Mouse (Mus musculus): ENCODE data around the gene Brox.
"Not testable (repeated sequence)": the region's sequence is repeated elsewhere in the genome, so short reads cannot be mapped to it uniquely, and the experiment has no call there.

Gene Brox

DNA sequence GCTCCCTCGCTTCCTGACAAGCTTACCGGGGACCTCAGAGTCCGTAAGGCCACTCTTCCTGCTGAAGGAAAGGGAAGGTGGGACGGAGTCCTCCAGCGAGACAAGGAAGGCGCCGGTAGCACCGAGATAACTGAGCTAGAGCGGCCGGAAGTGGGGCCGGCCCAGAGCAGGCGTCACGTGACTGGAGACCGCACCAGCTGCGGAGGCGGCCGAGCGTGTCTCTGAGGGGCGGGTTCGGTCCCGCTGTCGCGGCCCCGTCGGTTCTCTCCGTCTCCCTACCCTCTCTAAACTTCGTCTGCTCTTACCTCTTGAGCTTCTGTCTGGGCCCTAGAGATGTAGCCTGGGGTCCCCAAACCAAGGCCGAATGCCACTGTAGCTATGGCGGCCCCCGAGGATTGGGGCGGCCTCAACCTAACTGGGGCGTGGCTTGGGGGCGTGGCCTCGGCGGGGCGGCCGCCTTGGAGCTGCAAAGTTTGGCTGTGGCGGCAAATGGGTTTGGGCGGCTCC, at the start of gene Brox:
Gene Brox, minus strand, starts transcription at position 393 of the 507 bp plus-strand sequence.
- peak; percentile 94 for DNase-seq (ENCODE audit: low read depth, low spot score)

DNA sequence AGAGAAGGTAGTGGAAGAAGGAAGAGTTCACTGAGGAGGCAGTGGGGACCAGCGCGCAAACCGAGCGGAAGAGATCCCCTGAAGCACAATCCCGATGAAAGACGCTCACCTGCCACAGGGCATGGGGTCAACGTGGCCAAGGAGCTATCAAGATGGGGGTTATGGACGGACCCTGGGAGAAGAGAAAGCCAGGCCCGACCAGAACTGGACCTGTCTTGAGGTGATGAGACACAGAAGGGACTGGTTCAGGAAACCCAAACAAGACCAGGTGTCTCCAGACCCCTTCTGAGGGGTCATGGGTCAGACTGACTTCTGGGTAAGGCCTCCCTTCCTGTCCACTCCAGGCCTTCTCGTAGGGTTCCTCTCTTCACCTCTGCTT, 48.7 kb upstream of the Brox start:
- no peak for DNase-seq (ENCODE audit: low read depth, low spot score)

DNA sequence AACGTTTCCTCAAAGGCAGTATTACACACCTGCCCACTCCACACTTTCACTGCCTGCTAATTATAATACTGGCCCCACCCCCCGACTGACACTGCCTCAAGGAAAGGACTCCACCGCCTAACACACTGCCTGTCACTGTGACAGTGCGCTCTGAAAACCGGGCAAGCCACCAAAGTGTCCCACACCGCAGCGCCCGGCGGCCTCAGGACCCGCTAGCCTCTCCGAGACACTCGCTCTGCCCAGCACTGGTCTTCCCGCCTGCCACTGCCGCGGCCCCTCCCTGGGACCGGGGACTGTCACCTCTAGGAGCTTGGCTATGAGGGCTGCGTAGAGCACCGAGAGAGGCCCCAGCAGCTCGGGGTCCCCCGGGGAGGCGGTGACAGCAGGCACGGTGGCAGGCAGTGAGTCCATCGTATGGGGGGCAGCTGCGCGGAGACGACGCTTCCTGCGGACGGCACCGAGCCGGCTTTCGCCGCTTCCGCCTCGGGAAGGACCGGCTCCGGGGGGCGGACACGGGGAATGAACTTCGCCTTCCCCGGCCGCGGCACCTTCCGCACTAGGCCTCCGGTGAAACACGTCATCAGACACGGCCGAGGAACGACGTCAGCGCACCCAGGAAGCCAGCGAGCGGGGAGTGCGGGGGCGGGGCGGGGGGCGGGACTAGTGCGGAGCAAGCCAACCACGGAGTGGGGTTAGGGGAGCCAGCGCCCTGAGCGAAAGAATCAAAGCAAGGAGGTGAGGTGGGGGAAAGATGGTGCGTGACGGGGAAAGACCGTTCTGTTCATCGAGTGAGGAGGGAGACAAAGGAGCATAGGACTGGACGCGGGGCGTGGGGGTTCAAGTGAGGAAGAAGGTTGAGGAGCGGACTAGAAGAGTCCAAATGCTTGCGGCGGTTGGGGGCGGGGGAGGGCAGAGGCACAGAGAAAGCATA, 48.1 kb upstream of the Brox start:
- DNase-seq (ENCODE audit: low read depth, low spot score), result peak; percentile 96

DNA sequence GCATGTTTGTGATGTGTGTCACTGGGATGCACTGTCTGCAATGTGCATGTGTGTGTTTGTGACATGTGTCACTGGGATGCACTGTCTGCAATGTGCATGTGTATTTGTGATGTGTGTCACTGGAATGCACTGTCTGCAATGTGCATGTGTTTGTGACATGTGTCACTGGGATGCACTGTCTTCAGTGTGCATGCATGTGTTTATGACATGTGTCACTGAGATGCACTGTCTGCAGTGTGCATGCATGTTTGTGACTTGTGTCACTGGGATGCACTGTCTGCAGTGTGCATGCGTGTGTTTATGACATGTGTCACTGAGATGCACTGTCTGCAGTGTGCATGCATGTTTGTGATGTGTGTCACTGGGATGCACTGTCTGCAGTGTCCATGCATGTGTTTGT, 45.8 kb upstream of the Brox start:
- not testable (repeated sequence) for DNase-seq (ENCODE audit: low read depth, low spot score)

DNA sequence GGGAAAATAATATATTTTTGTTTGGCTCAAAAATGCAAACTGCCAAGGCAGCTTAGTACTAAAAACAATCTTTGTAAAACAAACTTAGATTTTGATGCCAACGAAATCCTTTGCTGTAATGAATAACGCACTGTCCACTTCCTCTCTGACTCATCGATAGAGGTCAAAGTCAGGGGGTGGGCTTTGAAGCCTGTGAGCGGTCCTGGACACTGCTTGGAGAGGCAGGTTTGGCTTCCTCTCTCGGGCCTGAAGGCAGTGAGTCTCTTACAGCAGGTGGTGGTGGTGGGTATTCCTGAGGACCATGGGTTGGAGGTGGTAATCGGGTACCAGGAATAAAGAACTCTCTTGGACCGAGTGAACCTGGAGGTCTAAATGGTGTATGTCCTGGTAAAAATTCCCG, 30.1 kb upstream of the Brox start:
- DNase-seq (ENCODE audit: low read depth, low spot score), result no peak

DNA sequence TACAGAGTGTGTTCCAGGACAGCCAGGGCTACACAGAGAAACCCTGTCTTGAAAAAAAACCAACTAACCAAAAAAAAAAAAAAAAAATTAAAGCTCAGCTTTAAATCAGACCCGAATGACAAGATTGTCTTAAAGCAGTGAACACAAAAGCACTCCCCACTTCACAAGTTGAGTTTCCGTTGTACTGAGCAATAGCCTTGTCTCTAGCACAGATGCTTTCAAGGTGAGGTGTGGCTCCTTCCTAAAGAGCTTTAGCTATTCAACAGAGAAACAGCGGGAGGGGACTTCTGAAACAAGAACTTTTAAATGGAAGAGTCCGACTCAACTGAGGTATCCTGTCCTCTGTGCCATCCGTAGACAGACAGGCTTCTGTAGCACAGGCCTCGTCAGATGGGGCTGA, 27.4 kb upstream of the Brox start:
- DNase-seq (ENCODE audit: low read depth, low spot score), result no peak

DNA sequence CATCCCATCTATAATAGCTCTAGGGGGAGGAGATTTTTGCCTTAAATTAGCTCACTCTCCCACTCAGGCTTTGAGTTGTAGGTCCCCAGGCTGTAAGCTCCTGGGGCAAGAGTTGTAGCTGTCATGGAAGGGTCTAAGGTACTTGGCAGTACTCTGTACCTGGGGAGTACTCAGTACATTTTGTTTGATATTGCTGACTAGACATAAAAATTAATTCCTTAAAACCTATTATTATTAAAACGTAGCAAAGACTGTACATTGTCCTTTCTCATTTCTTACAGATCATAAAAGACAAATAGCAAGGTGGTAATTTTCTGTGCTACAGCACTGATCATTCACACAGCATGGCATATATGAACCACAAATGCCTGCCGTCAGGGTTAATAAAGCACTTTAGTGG, 26.9 kb upstream of the Brox start:
- DNase-seq (ENCODE audit: low read depth, low spot score), result no peak

DNA sequence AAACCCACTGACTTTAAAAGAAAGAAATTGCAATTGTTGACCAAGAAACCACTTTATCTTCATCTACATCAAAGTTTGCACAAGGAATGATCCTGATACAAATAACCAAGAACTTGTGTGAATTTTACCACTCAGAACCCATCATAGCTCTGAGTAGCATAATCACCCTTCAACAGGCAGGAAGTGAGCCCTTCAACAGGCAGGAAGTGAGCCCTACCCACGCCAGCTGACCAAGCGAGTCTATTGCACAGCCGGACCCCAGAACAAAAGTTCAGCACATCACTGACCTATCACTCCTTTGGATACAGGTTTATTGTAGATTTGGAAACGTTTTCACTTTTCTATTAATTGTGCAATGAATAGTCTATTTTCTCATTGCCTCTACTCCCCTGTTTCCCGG, 25.4 kb upstream of the Brox start:
- not testable (repeated sequence) for DNase-seq (ENCODE audit: low read depth, low spot score)

DNA sequence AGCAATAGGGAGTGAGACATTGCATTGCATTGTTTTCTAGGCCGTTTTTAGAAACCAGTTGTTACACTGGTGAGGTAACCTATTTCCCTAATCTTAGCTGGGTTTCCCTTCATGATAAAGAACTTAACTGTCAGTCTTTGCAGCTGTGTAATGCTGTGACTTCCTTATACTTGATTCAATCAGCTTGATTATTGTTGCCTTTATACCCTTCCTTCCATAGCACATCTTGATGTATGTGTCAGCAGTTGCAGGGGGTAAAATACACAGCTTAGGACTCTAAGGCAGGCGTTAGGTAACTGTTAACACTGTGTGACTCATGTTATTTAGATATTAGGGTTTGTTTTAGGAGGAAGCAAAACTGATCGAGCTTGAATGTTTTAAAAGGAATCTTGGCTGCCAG, 23.6 kb upstream of the Brox start:
- DNase-seq (ENCODE audit: low read depth, low spot score), result no peak

DNA sequence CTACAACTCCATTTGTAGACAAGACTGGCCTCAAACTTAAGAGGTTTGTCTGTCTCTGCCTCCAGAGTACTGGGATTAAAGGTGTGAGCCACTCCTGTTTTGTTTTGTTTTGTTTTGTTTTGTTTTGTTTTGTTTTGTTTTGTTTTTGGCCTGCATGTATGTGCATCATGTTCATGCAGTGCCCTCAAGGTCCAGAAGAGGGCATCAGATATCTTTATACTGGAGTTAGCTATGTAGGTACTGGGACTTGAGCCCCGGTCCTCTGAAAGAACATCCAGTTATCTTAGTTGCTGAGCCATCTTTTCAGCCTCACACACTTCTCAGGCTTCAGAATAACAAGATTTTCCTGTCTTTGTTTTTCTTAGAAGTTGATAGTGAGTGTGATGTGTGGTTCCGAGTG, 18.7 kb upstream of the Brox start:
- DNase-seq (ENCODE audit: low read depth, low spot score), result peak; percentile 24

DNA sequence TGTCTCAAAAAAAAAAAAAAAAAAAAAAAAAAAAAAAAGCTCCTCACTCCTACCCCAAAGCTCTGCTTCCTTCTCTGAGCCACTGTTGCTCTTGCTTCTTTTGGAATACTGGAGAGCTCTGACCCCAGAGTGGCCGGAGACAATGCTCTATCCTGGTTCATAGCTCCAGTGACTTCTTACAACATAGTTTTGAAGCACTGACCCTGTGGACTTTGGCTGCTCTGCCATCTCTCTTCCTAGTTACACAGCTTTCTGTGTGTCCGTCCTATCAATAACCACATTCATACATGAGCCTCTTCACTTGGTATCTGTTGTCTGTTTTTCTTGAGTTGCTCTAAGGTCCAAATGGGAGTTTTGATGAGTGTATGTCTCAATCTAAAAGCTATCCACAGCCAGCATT, 15.0 kb upstream of the Brox start:
- DNase-seq (ENCODE audit: low read depth, low spot score), result no peak

DNA sequence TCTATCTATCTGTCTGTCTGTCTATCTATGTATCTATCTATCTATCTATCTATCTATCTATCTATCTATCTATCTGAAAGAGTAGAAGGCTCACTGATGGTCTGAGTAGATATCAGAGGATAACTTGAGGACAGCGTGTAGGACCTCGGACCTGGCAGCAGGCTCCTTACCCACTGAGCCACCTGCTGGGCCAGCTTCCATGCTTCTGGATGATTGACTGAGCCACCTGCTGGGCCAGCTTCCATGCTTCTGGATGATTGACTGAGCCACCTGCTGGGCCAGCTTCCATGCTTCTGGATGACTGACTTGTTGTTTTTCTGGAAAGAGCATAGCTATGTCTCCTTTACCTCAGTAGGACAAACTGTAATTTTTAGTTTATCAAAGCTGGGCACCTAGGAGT, 12.5 kb upstream of the Brox start:
- not testable (repeated sequence) for DNase-seq (ENCODE audit: low read depth, low spot score)

DNA sequence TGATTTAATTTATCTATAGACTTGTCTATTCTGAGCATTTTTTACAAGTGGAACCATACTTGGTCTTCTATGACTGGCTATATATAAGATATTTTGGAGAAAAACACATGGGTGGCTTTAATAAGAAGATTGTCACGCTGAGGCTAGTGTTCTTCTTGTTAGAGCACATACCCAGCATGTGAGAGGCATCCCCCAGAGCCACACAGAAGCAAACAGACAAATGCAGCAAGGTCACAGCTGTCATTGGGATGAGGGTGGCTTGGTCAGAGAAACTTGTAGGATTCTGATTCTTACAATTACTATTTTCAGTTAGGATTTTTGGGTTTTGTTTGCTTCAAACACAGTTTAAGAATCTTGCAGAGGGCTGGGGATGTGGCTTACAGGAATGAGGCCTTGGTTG, 11.4 kb upstream of the Brox start:
- no peak for DNase-seq (ENCODE audit: low read depth, low spot score)

DNA sequence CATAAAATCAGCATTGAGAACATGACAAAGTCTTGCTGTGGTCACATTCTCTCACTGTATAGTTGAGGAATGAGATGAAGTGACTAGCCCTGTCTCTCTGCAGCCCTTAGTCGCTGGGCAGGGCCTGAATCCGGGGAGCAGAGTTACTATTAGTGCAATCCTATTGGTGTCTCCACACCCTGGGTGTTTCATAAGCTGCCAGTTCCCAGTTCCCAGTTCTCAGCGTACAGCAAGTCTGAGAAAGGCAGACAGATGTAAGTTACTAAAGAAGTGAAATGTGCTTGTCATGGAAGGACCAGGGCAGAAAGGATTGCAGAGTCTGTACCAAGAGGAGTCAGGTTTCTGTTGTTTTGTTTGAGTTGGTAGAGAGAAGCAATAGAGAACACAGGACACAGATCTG, 10.5 kb upstream of the Brox start:
- no peak for DNase-seq (ENCODE audit: low read depth, low spot score)

DNA sequence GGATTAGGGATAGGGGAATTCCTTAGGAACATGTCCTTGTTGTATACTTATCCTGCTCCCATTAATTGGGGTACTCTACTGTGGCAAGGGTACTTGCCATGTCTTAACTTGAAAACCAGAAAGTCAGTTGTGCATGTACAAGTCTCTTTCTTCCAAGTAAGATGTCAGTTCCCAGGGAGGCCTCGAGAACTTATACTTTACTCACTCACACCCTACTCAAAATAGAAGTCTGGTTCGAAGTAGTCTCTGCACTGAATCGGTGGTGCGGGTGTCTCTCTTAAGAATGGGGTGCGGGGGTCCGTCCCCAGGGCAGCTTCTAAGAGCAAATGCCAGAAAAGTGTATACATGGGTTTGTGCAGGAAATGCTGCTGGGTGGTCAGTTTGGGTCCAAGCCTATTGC, 2.1 kb upstream of the Brox start:
- peak; percentile 89 for DNase-seq (ENCODE audit: low read depth, low spot score)

DNA sequence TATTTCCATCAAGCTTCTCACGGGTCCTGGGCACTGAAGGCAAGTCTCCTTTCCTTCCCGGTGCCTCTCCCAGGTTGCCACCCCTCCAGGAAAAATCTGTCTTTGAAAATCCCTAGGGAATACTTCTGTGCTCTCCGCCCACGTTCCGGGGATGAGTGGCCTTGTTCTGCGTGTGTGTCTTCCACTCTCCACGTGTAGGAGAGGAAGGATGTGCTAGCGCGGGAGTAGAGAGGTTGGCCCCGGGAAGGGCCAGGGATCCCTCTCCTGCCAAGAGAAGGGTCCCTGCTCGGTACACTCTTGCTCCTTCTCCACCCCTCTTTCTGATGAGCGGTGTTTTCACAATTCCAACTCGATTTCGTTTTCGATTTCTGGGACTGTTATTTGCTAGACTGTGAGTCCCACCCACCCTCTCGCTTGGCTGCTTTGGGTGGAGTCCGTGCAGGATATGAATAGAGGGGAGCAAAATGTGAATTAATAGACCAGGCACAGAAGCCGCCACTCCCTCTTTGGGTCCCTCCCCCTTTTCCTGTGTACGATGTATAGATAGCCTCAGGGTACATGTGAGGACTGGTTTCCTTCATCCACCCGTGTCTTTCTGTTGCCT, 919 bp upstream of the Brox start:
- DNase-seq (ENCODE audit: low read depth, low spot score), result peak; percentile 74

DNA sequence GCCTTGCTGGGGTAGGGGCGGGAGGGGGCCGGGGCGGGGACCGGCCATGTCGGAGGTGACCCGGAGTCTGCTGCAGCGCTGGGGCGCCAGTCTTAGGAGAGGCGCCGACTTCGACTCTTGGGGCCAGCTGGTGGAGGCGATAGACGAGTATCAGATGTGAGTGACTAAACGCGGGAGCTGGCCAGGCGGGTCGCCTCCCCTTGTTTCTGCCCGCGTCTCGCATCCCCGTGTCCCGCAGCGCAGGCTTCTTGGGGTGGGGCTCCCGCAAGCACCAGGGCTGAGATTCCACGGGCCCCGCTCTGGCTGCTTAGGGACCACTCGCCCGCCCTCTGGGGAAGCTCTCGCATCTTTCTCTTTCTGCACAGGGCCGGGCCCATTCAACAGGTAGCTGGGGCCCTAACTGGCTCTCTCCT, 410 bp upstream of the Brox start:
- DNase-seq (ENCODE audit: low read depth, low spot score), result peak; percentile 66

DNA sequence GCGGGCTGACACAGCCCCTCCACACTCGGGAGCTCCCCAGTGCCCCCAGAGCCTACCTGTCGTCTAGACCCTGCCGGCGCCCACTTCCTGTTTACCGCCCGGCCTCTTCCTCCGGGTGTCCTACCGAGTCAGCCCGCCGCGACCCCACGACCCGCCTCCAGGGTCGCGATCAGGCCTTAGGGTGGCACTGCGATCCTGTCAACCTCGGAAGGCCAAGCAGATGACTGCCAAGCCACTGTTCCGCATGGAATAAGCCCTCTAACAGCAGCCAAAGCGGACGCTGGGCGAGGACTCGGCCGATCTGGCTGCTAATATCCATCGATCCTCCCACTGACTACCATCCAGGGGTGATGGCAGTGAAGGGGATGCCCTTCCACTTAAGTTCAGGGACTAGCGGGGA, 604 bp downstream of the Brox start, which contains the start of gene Aida:
Gene Aida, plus strand, starts transcription at position 126 of the 400 bp plus-strand sequence.
- DNase-seq (ENCODE audit: low read depth, low spot score), result peak; percentile 77

DNA sequence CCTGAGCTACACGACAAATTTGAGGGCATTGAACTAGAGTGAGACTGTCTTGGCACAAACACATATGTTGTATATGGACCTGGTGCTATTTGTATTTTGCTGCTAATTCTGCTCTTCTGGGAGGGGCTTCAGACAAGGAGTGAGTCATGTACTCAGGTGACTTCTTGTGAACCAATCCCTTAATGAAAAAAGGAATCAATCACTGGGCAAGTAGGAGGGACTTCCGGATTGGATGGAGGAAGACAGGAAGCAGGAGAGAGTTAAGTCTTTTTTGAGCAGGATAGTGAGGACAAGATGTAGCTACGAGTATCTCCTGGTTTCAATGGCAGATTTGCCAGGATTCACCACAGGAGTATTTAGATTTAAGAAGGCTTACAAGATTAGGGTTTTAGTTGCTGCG, 7.5 kb downstream of the Brox start:
- no peak for DNase-seq (ENCODE audit: low read depth, low spot score)

DNA sequence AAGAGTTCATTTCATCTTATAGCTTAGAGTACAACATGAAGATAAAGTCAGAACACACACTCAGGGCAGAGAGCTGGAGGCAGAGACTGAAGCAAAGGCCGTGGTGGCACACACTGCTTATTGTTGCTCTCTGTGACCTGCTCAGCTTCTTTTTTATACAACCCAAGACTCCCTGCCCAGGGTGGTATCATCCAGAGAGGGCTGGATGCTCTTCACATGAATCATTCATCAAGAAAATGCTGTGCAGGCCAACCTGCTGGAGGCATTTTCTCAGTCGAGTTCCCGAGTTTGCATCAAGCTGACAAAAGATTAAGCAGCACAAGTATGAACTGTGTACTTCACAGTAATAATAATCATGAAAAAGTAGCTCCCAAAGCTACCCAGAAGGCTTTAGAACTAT, 8.7 kb downstream of the Brox start:
- DNase-seq (ENCODE audit: low read depth, low spot score), result no peak

DNA sequence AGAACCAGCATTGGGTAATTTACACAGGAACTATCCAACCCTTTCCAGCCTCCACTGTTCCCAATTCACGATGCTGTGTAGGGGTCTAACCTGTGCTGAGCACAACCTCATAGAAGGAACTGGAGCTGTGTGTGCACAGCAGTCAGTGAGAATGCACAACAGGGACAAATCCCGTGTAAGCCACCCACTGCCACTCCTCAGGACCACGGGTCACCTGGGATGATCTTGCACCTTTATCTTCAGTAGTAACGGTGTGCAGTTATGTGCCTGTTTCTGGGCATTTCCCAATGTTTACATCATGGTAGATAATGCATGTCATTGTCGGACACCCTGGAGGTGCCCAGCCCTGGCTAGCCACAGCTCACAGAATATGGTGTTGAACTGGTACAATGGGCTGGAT, 21.3 kb downstream of the Brox start:
- no peak for DNase-seq (ENCODE audit: low read depth, low spot score)

DNA sequence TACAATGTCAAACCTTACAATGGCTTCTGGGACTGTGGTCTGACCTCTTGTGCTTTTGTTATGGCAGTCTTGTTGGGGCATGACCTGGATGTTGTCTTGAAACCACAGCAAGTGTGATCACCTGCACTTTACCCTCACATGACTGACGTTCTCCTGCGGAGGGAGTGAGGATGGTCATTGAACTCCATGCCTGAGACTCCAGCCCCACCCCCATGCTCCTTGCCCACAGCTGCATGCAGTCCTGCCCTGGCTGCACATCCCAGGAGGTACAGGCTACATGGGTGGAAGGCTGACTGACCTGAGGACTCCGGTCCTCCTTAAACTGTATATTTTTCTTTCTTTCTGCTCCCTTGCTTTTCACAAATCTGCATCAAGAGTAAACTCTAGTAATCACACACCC, 22.7 kb downstream of the Brox start:
- DNase-seq (ENCODE audit: low read depth, low spot score), result no peak

Data from CD4-positive helper T cell, adult 2 months (primary cell).